Mouse (Mus musculus): ENCODE data around the gene Shb.
A peak's percentile ranks its signal among the peaks of the same experiment; 100 is the strongest.

Shb gene

DNA sequence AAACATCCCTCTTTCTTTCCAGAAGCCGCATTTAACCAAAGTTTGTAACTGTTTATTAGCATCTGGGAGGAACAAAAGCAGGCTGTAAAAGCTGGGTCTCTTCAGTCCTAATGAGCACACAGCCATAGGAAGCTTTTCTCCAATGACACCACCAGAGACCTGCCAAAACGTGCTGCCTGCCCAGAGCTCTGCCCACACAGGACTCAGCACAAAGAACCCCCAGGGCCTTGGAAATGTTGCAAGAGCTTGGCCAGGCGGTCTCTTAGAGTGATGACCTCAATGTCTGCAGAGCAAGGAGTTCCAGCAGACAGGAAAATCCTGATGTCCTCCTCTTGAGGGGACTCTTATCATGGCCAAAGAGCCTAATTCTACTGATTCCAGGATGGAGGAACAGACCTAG, 28.5 kb downstream of the Shb start:
- DNase-seq, result peak; percentile 27

DNA sequence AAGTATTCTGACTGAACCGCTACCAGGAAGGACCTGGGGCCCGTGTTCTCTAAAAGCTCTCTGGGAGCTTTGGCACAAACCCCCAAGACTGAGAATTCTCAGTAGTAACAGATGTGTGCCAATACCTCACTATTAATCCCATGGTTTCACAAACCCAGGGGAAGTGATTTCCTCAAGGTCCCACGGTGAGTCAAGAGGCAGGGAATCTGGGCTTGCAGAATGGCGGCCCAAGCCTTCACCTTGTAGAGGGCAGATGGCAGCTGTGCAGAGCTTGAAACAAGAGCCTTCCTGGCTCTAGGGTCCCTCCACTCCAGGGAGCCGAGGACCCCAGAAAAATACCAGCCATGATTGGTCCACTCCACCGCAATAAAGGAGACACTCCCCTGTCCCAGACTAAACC, 28.9 kb downstream of the Shb start:
- DNase-seq, result no peak

DNA sequence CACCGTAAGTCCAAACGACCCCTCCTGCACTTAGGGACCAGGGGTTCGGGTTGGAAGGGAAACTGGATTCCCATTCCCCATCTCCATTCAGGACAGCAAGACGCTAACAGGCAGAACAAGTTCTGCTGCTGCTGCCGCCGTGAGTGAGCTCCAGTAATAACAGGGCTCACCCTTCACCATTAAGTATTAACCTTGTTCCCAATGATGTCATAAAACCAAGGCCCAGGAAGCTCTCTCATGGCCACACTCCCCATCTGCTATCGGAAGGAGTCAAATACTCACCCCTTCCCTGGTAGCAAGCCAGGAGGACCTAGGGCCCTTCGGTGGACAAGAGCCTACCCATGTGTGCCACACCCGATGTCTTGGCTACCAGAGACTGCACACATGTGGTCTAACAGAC, 30.3 kb downstream of the Shb start:
- DNase-seq, result no peak

DNA sequence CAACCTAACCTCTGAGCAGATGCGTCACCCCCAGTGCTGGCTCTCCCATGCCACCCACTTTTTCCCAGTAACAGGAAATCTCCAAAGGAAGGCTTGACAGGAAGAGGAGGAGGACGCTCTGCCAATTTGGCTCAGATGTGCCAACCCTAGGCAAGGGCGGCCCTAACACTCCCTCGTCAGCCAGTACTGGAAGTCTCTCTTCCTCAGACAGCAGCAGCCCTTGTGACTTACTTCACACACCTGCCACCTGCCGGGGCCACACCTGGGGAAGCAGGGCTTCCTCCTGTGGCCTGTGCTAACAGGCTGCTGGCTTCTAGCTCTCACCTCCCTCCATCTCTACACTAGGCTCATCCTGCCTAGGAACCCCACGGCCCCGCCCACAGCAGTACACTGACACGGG, 31.9 kb downstream of the Shb start:
- DNase-seq, result no peak

DNA sequence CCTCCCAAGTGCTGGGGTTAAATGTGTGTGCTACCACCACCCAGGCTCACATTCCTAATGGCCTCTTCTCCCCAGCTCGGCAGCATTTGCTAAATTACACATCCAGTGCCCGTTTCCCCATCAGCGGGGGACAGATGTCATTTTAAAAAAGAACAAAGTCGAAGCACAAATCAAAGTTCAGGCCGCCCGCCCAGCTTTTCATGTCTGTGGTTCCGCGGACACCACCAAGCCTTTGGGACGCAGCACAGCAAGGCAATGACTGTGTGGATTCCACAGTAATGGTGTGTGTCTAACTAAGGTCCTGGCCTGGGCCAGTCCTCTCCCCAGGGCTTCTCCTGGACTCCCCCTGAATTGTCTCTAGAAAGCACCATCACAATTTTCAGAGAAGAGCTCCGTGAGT, 32.7 kb downstream of the Shb start:
- no peak for DNase-seq

DNA sequence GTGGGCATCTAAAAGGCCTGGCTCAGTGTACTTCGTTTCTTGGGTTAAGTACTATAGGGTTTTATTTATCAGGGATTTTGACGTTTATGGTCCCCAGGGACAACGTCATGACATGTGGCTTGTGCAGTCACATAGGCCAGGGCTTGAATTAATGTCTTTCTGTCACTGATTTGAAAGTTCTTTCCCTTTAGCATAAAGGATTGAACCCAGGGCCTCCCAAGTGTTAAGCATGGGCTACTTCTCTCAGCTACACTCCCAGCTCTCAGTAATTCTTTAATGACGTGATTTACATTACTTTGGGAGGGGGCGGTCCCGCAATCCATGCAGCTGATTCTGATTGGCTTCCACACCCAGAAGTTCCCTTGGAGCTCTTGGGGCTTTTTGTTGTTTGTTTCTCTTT, 33.2 kb downstream of the Shb start:
- DNase-seq, result no peak

DNA sequence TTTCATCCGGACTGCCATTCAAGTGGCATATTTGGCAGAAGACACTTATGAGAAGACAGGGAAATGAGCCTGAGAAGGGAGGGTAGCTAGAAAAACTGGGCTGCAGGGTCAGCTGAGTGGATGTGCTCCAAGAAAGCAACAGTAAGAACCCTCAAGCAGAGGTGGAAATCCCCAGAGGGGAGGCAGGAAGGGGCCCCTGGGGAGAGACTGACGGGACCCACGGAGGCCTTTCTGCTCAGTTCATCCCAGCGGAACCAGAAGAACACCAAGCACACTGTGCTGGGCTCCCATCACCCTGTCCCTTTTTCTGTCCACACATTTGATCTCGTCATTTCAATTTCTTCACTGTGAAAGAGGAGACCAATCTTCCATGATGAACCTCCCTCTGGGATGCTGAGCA, 33.9 kb downstream of the Shb start:
- no peak for DNase-seq

DNA sequence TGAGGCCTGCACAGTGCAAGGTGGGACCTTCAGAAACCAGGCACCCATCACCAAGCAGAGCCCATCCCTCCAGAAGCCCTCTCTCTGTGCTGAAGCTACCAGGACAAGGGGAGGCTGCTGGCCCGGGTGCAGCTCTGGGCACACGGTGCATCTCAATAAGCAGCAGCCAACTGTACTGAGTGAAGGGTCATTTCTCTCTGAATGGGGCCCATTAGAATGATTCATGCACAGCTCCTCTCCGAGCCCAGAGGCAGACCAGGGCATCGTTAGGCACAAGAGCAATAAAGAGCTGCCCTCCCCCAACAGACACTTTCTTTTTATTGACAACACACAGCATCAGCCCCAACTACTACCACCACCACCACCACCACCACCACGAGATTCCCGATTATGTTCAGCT, 35.0 kb downstream of the Shb start:
- no peak for DNase-seq

DNA sequence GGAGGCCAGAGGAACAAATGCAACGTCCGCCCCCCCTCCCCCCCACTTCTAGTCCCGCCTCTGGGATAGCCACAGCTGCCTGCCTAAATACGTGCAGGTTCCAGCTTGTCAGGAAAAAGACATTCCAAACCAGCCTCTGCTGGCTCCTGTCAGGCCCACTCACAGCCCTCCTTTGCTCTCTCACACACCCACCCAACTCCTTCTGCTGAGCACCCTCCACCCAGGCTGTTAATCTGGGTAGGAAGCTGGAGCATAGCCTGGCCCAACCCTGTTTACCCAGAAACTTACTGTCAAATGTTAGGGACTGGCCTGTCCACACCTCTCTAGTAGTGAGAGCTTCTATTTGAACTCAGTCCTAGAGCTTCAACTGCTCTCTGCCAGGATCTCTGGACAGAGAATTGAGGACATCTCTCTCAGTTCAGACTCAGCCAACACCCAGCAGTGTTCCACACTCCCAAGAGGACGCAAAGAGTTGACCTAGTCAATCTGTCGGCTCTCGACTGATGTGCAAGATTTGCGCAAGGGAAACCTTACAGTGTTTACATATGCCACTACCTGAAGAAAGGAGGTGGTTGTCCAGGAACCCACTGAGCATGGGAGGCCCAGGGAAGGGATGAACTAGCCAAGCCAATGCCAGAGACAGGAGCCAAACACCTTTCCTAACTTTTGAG, 36.6 kb downstream of the Shb start:
- DNase-seq, result no peak

DNA sequence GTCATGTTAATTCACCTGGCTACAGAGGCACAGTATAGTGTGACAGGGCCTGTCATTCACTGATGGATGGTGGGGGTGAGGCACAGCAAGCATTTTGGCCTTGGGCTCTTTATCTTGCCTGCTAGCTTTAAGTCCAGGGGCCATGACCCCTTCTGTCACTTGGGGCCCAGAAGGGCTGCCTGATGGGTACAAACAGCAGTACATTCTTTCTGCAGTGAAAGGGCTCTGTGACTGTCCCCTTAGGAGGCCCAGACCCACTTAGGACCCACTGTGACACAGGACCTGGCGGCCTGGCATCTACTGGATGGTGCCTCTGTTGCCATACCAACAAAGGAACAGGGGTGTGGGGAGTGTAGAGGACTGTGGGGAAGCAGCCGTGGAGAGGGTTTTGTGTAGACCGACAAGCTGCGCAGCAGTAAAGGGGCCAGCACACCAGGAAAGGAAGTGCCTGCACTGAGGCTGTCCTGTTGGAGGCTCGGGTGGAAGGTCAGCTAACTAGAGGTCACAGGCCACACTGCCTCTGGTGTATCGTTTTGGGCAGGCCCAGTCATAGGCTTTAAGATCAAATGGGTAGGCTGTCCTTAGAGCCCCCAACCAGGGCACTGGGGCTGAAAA, 38.4 kb downstream of the Shb start:
- DNase-seq, result peak; percentile 50

DNA sequence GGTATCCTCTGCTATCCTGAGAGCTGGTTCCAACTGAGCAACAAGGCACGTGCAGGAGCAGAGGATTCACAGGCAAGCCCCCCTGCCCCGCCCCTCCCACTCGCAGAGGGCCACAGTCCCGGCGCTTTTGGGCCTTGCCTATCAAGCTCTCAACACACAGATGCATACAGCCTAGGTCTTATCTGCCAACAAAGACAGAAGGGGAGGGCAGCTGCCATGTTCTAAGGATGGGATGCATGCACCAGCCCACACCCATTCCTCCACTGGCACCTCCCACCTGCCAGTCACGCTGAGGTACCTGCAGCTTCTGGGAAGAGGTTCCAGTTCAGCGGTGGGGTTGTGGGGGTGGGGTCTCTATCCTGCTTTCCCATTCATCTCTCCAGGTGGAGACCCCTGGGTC, 39.2 kb downstream of the Shb start:
- DNase-seq, result no peak

DNA sequence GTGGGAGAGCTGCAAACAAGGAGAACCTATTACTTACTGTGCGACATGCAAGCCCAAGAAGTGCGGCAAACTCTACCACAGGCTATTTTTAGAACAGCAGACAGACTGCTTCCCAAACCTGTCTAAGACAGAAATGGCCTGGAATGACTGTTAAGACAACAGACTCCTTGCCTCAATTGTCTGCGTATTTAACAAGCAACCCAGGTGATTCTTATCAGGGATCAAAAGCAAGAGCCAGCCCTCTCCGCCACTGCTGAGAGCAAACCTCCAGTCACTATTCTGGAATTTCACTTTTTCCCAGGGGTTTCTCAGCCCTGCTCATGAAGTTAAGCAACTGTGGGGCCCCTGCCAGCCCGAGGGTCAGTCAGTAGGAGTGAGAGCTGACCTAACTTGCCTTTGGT, 39.6 kb downstream of the Shb start:
- DNase-seq, result no peak

DNA sequence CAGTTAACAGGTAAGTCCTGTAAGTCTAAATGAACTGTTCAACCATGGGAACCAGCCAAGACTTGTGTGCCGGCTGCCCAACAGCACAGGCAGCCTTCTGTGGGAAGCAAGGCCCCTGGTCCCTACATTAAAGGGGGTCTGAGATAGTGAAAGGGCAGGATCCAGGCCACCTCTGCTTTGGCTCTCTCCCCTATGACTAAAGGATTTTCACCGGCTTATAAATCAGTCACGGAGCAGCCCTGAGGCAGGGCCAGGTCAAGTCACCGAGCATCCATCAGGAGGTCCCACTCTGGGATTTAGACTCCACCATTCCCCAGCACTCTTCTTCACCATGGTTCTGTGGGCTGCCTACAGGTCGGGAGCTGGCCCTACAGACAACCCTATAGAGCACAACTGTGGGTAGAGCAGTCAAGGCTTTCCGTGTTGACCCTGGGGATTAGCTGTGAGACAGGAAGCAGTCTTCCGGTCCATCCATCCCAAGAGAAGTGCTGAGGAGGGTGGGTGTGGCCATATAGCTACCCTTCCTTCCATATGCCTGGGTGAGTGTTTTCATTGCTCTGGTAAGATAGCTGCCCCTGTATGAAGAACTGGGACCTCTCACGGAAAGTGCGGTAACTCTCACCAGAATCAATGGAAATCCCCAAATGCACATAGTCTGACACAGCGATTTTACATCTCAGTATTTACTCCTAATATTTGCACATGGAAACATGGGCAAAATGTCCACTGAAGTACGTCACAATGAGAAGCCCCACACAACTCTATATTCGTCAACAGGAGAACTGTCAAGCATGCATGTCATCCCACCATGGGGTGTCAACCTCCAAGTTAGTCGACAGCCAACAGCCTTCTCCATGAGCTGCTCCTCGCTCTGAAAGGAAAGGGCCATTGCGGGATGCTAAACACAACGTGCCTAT, 40.3 kb downstream of the Shb start:
- DNase-seq, result no peak

DNA sequence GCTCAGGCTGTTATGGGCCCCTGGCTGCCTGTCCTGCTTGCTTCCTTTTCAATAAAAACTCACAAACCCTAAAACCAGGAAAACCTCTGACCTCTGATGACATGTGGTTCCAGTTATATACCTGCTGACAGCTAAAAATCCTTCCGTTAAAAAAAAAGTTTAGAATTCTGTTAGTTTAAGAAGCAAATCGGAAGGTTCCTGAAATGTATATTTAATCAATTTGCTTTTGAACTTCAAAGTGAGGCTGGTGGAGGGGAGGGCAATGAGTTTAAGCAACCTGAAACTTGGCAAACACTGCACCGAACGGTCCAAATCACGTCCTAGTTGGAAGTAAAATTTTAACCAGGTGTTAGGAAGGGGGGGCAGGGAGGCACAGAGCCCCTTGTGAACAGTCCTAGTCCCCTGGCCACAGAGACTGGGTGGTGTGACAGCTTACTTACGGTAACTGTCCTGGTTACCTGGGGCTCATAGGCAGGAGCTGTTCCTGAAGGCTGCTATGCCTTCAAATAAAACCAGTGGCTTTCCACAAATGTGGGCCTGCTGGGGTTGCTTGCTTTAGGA, 41.1 kb downstream of the Shb start:
- DNase-seq, result no peak

DNA sequence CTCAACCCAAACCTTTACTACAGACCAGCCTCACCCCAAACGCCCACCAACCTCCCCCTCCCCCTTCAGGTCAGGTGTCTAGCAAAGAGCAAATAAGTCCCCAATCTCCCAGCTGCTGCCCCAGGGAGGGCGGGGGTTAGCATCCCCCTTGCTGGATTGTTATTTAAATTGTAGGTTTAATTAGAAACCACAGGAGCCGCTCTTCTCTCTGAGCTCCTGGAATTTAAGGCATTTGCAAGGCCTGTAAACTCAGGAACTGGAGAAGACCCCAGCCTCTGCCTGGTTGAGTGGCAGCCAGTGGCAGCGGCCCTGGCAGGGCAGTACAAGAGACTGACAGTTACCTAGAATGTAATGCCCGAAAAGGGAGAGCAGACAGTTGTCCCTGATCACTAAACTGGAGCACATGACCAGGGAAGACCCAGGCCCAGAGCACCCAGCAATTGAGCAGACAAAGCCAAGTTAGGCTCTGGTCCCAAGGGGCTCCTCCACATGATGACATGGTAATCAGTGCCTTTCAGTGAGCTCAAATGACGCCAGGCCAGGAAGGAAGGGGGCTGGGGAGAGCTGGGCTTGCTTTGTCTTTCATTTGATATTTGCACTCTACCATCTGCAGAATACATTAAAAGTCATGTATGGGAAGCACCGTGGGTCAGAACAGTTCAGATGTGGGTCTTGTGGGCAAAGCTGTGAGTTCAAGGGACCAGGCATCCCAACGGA, 42.1 kb downstream of the Shb start:
- peak; percentile 39 for DNase-seq

DNA sequence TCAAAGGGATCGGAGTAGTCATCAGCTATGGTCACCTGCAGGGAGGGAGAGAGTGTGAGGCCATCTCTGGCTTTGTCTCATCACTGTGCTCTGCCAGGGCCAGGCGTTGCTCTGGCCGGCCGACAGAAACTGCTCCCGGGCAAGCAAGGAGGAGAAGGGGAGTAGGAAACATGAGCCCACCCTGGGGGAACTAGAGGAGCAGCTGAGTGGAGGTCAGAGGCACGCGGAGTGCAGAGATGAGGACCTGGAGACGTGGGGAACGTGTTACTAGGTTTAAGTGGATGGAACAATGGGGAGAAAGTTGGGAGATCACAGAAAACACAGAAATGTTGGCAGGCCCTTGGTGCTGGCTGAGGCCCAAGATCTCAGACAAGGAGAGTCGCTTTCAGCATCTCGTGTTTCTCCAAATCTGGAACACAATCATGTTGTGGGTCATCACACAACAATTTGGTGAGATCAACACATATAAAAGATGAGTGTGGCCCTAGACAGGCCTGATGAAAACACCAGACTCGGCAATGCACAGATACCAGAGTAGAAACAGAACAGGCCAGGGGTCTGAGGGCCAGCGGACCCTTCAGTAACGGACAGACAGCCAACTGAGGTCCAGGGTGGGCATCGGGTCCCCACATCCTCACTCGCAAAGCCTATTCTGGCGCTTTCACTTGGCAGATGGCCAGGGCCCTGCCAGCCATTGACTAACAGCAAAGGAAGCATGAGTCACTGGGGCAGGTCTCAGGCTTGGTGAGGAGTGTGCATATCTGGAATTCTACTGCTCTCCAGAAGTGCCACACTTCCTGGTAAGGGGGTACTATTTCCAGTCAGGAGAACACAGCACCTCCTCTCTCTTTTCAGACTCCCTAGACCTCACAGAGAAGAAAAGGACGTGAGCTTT, 42.9 kb downstream of the Shb start:
- DNase-seq, result peak; percentile 67

DNA sequence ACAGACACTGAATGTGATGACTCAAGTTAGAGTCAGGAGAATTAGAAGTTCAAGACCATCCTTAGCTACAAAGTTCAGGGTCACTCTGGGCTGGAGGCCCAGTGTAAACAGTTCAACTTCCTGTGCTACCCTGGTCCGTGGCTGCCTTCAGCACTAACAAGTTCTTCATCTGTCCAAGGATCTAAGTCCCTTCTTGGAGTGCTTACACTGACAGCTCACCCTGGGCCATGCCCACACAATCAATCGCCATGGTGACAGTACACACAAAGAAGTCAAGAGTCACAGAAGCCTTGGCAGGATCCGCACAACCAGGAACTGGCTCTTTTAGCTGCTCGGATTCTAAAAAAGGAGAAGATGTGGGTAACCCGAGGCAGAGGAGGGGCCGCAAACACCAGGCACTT, 44.6 kb downstream of the Shb start:
- DNase-seq, result no peak

DNA sequence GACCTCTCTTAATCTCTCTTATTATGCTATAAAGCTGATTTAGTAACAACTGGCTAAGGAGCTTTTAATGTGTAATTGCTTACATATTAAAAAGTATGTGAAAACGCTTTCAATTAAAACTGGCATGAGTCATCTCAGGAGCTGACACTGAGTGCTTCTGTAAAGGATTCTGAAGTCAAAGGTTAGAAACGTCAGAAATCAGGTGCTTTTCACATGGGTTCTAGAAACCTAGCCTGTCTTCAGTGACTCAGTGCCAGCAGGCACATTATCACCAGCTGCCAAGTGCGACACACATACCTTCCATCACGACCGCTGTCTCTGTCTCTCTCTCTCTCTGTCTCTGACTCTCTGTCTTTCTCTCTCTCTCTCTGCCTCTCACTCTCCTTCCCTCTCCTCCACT, 47.2 kb downstream of the Shb start:
- no peak for DNase-seq

DNA sequence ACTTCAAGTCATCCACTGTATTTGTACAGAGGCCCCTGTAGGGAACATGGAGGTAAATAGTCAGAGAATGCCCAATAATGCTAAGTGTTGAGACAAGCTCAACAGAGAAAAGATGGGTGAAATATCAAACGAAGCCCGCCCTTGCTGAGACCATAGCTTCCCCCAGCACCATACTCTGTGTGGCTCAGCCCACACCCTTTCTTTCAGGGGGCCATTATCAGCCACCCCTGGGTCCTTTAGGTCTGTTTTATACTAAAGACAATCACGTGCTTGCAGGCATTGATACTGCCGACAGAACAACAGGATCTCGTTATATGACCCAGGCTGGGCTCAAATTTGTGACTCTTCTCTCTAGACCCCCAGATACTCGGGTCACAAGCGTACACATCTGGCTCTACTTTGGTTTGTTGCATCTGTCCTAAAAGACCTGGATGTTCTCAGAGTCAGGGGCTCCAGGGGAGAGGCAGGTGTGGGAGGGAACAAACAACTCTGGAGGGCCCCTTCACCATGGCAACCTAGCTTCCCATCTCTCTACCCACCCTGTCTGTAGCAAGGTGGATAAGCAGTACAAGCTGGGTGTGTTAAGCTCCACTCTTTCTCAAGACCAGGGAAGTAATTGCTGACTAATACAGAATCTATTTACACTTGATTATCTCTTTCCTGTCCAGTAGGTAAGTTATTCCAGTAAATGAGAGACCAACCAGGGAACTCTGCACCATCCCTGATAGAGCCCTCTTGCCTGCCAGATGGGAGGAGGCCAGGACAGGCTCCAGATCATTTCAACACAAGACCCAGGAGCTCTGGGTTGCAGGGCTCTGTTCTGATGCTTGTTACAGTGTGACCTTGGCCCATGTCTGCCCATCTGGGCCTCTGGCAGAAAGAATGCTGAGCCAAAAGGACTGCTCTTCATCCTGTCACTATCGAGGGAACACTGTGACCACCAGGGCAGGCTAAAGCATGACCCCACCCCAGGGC, 48.7 kb downstream of the Shb start:
- no peak for DNase-seq

DNA sequence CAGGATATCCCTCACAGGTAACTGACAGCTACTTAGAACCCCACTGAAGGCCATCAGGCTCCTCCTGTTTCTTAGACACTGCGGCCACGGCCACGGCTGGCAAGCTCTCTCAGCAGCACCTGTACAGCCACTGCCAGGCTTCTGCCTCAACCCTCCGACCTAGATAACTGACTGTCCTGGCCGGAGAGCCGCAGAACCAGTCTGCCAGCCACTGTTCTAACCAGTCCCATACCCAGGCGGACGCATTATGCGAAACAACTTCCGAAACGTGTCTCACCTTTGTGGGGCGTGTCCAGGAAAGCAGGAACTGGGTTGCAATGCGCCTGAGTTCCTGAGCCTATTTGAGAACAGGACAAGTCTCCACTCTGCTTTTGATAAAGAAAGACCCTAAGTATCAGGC, 50.0 kb downstream of the Shb start:
- DNase-seq, result no peak

DNA sequence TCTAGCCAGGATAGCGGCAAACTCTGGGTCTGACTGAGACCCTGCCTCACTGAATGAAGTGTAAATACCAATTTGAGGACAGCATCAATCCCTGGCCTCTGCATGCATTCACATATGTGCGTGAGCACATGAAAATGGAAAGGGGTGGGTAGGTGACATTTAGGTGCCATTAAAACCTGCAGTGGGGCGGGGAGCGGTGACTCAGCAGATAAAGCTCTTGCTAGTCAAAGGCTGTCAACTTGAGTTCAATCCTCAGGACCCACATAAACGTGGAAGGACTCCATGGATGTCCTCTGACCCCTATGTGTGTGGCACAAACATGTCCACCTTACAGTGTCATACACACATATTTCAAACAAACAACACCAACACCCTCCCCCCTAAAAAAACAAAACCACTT, 50.8 kb downstream of the Shb start:
- no peak for DNase-seq
